Mouse (Mus musculus) skeletal muscle tissue, postnatal 0 days (tissue): Measurements from ENCODE around the gene Fam118a. TPM values are rescaled to one million over a fixed set of nuclear protein-coding genes. Genes with fewer than 3 reads are reported as not detected.

Experiments
- polyA plus RNA-seq: library from polyadenylated mRNA; unstranded; fragments of >200 nt; fragmentation: Nextera tagmentation; extraction: Ambion mirVana; gene quantifications from 2 replicates; pipeline ENCODE4 v1.2.1, GENCODE M21; 2015

Gene Fam118a
- polyA plus RNA-seq: 8.6 and 10.0 TPM in 2 replicates

DNA sequence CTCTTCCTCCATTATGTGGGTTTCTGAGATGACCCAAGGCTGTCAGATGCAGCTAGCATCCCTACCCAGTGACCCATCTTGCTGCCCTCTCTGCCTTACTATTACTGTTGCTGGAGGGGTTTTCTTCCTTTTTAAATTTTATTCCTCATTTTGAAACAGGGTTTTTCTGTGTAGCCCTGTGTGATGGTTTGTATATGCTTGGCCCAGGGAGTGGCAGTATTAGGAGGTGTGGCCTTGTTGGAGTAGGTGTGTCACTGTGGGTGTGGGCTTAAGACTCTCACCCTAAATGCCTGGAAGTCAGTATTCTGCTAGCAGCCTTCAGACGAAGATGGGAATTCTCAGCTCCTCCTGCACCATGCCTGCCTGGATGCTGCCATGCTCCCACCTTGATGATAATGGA is at the start of gene Fam118a:
Gene Fam118a (plus strand): TSS at position 301 of the 400 bp plus-strand sequence.

DNA sequence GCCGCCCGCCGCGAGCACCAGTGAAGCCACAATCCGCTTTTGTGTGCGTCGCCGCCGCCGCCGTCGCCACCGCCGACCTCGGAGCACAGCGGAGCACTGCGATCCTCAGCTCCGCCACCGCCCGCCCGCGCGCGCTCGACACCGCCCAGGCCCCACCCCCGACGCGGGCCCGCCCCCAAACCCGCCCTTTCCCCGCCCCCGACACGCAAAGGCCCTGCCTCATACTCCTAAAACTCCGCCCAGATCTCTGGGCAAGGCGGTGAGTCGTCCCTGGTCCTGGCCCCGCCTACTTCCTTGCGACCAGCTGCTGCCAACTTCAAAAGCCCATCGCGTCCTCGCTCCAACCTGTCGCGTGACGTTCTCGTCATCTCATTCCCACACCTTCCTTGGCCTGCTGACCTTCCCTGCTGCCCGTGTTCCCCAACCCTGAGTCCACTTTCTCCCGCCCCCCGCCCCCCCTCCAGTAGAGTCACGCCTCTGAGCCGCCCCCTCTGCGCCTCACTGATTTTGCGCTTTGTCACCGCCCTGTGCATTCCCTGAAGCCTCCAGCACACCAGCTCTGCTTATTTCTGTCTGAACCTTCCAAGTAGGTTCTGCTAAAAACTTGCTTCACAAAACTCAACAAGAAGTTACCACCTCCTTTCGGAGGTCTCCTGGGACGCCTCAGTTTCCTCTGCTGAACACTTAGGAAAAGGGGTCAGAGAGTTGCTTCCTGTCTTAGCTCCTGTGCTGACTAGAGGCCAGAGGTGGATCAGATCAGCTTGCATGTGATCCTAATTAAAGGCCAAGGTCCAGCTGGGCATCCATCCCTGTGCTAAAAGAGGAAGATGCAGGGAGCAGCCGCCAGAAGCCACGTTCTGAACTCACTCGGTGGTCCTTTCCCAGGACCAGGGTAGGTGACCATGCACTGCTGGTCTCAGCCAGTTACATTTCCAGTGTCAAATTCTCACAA is 40.6 kb upstream of the Fam118a start, which contains the start of gene 5031439G07Rik:
Gene 5031439G07Rik (minus strand): TSS at position 678 of the 952 bp plus-strand sequence.

DNA sequence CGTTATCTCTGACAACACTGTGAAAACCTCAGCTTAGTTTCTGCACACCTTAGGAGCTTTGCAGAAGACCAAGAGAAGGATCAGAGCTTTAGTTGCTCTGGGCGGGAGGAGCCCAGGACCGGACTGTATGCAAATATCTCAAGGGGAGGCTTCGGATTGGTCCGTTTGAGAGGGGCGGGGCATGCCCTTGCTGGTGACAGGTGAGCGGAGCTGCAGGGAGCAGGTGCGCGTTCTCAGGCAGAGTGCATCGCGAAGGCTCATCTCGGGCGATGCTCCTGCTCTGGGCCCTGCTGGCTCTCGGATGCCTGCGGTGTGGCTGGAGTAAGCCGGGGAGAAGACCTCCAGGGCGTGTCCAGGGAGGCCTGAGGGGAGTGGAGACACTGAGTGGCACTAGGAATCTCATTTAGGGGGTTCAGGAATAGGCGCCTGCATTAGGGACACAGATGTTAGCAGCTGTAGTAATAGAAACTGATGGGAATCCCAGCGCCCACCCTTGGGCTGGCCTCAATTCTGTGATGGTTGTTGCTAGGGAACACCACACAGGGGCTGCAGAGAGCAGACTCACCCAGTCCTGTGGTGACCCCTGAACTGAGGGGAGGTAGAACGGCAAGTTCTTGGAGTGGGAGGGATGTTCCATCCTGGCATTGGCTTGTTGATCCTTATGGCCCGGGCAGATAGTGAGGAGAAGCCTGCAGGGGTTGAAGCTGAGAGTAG is 11.6 kb upstream of the Fam118a start, which contains the start of gene Upk3a:
Gene Upk3a (plus strand): TSS at position 191 of the 714 bp plus-strand sequence.

Other genes starting within 250 kb of the Fam118a start
- gene Phf21b, start 172.9 kb upstream of the Fam118a start, polyA plus RNA-seq: 0.08 TPM in 1 of 2 replicates, not detected in the other
- gene Gm29666, start 108.9 kb upstream of the Fam118a start, polyA plus RNA-seq: 0.13 and 0.16 TPM in 2 replicates
- 14.8 and 15.8 TPM in 2 replicates for gene Nup50, start 105.5 kb upstream of the Fam118a start, polyA plus RNA-seq
- 4.3 and 6.4 TPM in 2 replicates for gene 5031439G07Rik, start 40.4 kb upstream of the Fam118a start, polyA plus RNA-seq
- gene Upk3a, start 11.8 kb upstream of the Fam118a start, polyA plus RNA-seq: not detected in 2 replicates
- gene Smc1b, start 103.0 kb downstream of the Fam118a start, polyA plus RNA-seq: 0.12 and 0.22 TPM in 2 replicates
- not detected in 2 replicates for gene Ribc2, start 103.1 kb downstream of the Fam118a start, polyA plus RNA-seq
- gene Fbln1, start 177.0 kb downstream of the Fam118a start, polyA plus RNA-seq: 55.3 and 58.2 TPM in 2 replicates